Comparison of ENCODE assay signal across 8 mouse cellular contexts in genomic region chr10:78168792-78169191, GRCm38 (mm10). TPM values are rescaled to one million over a fixed set of nuclear protein-coding genes. Genes with fewer than 3 reads are reported as not detected.
DNase-seq lines count a peak whose midpoint lies in the region; ATAC-seq lines count a peak whose summit lies in the region.

No protein-coding gene starts in this region.

- no peak for DNase-seq in kidney, adult 11 months
- DNase-seq in embryonic facial prominence, embryonic 10.5 days (ENCODE audit: low spot score): no peak
- DNase-seq in hindbrain, embryonic 14.5 days (ENCODE audit: low spot score): no peak
- DNase-seq in midbrain, embryonic 14.5 days: no peak
- DNase-seq in MN1 (ENCODE audit: low spot score): no peak
- DNase-seq in left cerebral cortex, postnatal 25 days (ENCODE audit: low spot score in 2 of 2): no peak
- no peak for DNase-seq in adrenal gland, adult 2 months

- H3K36me3 ChIP-seq in kidney, embryonic 16.5 days (ENCODE audit: insufficient read depth, low read length): peaks cover 55% of the 10 kb centered on the region
- peaks cover 71% of the 10 kb centered on the region for H3K36me3 ChIP-seq in embryonic facial prominence, embryonic 10.5 days (replicated peaks)
- peaks cover 67% of the 10 kb centered on the region for H3K36me3 ChIP-seq in hindbrain, embryonic 14.5 days (replicated peaks; ENCODE audit: control insufficient read depth, insufficient read depth)
- H3K36me3 ChIP-seq in midbrain, embryonic 14.5 days (ENCODE audit: control insufficient read depth, insufficient read depth, low read length): peaks cover 67% of the 10 kb centered on the region

- H3K9me3 ChIP-seq in kidney, embryonic 16.5 days (ENCODE audit: low read length): no peaks in the 10 kb centered on the region
- no peaks in the 10 kb centered on the region for H3K9me3 ChIP-seq in embryonic facial prominence, embryonic 10.5 days
- H3K9me3 ChIP-seq in hindbrain, embryonic 14.5 days (ENCODE audit: control insufficient read depth, low read length): no peaks in the 10 kb centered on the region
- no peaks in the 10 kb centered on the region for H3K9me3 ChIP-seq in midbrain, embryonic 14.5 days (ENCODE audit: control insufficient read depth, low read length)

- H3K27ac ChIP-seq in kidney, embryonic 16.5 days (ENCODE audit: low read length): peak overlapping the region; percentile 73; the same call in 1 of the 2 replicates
- peak overlapping the region; percentile 92 for H3K27ac ChIP-seq in embryonic facial prominence, embryonic 10.5 days (replicated peaks)
- H3K27ac ChIP-seq in hindbrain, embryonic 14.5 days: no peak overlapping the region
- no peak overlapping the region for H3K27ac ChIP-seq in midbrain, embryonic 14.5 days (replicated peaks; ENCODE audit: low read depth, low read length)

- peaks cover 11% of the 10 kb centered on the region for H3K4me1 ChIP-seq in kidney, embryonic 16.5 days (ENCODE audit: insufficient read depth, low read length)
- H3K4me1 ChIP-seq in embryonic facial prominence, embryonic 10.5 days: peaks cover 19% of the 10 kb centered on the region
- H3K4me1 ChIP-seq in hindbrain, embryonic 14.5 days (replicated peaks; ENCODE audit: control insufficient read depth, insufficient read depth, low read length): peaks cover 11% of the 10 kb centered on the region
- H3K4me1 ChIP-seq in midbrain, embryonic 14.5 days (ENCODE audit: control insufficient read depth, insufficient read depth, low read length): peaks cover 11% of the 10 kb centered on the region

- no peak for ATAC-seq in kidney, embryonic 16.5 days (ENCODE audit: low FRiP score, low TSS enrichment)
- no peak for ATAC-seq in hindbrain, embryonic 14.5 days (ENCODE audit: low FRiP score)
- no peak for ATAC-seq in midbrain, embryonic 14.5 days (ENCODE audit: low FRiP score, low TSS enrichment)

- H3K4me2 ChIP-seq in kidney, embryonic 16.5 days (replicated peaks; ENCODE audit: low read depth, low read length): peak overlapping the region; percentile 78
- H3K4me2 ChIP-seq in hindbrain, embryonic 14.5 days (replicated peaks): peak overlapping the region; percentile 82
- H3K4me2 ChIP-seq in midbrain, embryonic 14.5 days (ENCODE audit: low read length): peak overlapping the region; percentile 85

- peak overlapping the region; percentile 82 for H3K4me3 ChIP-seq in kidney, embryonic 16.5 days (ENCODE audit: low read length)
- peak overlapping the region; percentile 89 for H3K4me3 ChIP-seq in embryonic facial prominence, embryonic 10.5 days
- peak overlapping the region; percentile 75 for H3K4me3 ChIP-seq in hindbrain, embryonic 14.5 days (replicated peaks; ENCODE audit: low read length)
- peak overlapping the region; percentile 74 for H3K4me3 ChIP-seq in midbrain, embryonic 14.5 days (replicated peaks; ENCODE audit: low read depth, low read length)

- intact Hi-C loops in left cerebral cortex, postnatal 25 days (cut with DNase I): no loop called here

- WGBS in kidney, embryonic 16.5 days: 83% methylated on average over 11 of the region's 11 CpGs
- 88% methylated on average over 11 of the region's 11 CpGs for WGBS in embryonic facial prominence, embryonic 10.5 days
- 85% methylated on average over 11 of the region's 11 CpGs for WGBS in hindbrain, embryonic 14.5 days
- 91% methylated on average over 11 of the region's 11 CpGs for WGBS in midbrain, embryonic 14.5 days

- peak overlapping the region; percentile 79 for H3K9ac ChIP-seq in kidney, embryonic 16.5 days (replicated peaks; ENCODE audit: low read length)
- peak overlapping the region; percentile 81 for H3K9ac ChIP-seq in hindbrain, embryonic 14.5 days
- H3K9ac ChIP-seq in midbrain, embryonic 14.5 days (replicated peaks; ENCODE audit: low read length): peak overlapping the region; percentile 69

- H3K27me3 ChIP-seq in kidney, embryonic 16.5 days (ENCODE audit: insufficient read depth, low read length): no peaks in the 10 kb centered on the region
- H3K27me3 ChIP-seq in embryonic facial prominence, embryonic 10.5 days (replicated peaks; ENCODE audit: low read depth, poor library complexity, severe bottlenecking): no peaks in the 10 kb centered on the region
- H3K27me3 ChIP-seq in hindbrain, embryonic 14.5 days (ENCODE audit: control insufficient read depth, insufficient read depth, low read length): no peaks in the 10 kb centered on the region
- no peaks in the 10 kb centered on the region for H3K27me3 ChIP-seq in midbrain, embryonic 14.5 days (ENCODE audit: control insufficient read depth, insufficient read depth, low read length)

RNA-seq across cellular contexts. Expression of gene D10Jhu81e, which starts 0.8 kb away (rescaled TPM):
- polyA plus RNA-seq in kidney, embryonic 16.5 days (2015; fragmentation: Nextera tagmentation; extraction: Ambion mirVana): 50.7 and 54.7 TPM in 2 replicates
- polyA plus RNA-seq in embryonic facial prominence, embryonic 10.5 days (2016; fragmentation: Nextera tagmentation; extraction: Ambion mirVana): 17.0 and 17.6 TPM in 2 replicates
- 17.3 and 22.0 TPM in 2 replicates for polyA plus RNA-seq in hindbrain, embryonic 14.5 days (2014; fragmentation: Nextera tagmentation; extraction: Ambion mirVana)
- 17.9 and 56.8 TPM in 2 replicates for polyA plus RNA-seq in midbrain, embryonic 14.5 days (2014; fragmentation: Nextera tagmentation; extraction: Ambion mirVana)
- 100 to 1,000 TPM; 106 to 109 TPM for total RNA-seq in left cerebral cortex, postnatal 25 days (2021)
- 100 to 1,000 TPM; 266 to 267 TPM for total RNA-seq in adrenal gland, adult 2 months (2021)
- polyA plus RNA-seq in adrenal gland, adult 2 months (2012; rRNA removed): 741 and 784 TPM in 2 replicates

RNA-seq across cellular contexts. Expression of gene Pwp2, which starts 16.2 kb away (rescaled TPM):
- polyA plus RNA-seq in kidney, embryonic 16.5 days (2015; fragmentation: Nextera tagmentation; extraction: Ambion mirVana): 24.5 and 25.5 TPM in 2 replicates
- polyA plus RNA-seq in embryonic facial prominence, embryonic 10.5 days (2016; fragmentation: Nextera tagmentation; extraction: Ambion mirVana): 32.1 and 35.3 TPM in 2 replicates
- polyA plus RNA-seq in hindbrain, embryonic 14.5 days (2014; fragmentation: Nextera tagmentation; extraction: Ambion mirVana): 13.5 and 15.8 TPM in 2 replicates
- polyA plus RNA-seq in midbrain, embryonic 14.5 days (2014; fragmentation: Nextera tagmentation; extraction: Ambion mirVana): 13.7 and 15.2 TPM in 2 replicates
- 10 to 100 TPM; 16.7 to 18.2 TPM for total RNA-seq in left cerebral cortex, postnatal 25 days (2021)
- 10 to 100 TPM; 14.0 to 17.4 TPM for total RNA-seq in adrenal gland, adult 2 months (2021)
- polyA plus RNA-seq in adrenal gland, adult 2 months (2012; rRNA removed): 7.6 and 10.7 TPM in 2 replicates

Comparison
In these comparisons a context has a peak if more than half of its experiments do, and no peak if none do; other contexts are left out.
1. H3K27ac ChIP-seq: peak in kidney, embryonic 16.5 days (single experiment) and embryonic facial prominence, embryonic 10.5 days (single experiment); none in hindbrain, embryonic 14.5 days (single experiment) and midbrain, embryonic 14.5 days (single experiment).
2. RNA of gene D10Jhu81e, which starts 0.8 kb away (polyA plus RNA-seq): 741 to 784 TPM in adrenal gland, adult 2 months; 50.7 to 54.7 TPM in kidney, embryonic 16.5 days, 17.9 to 56.8 TPM in midbrain, embryonic 14.5 days, 17.0 to 17.6 TPM in embryonic facial prominence, embryonic 10.5 days and 17.3 to 22.0 TPM in hindbrain, embryonic 14.5 days; every median in the first group is over 10 times any median in the second.
3. Peak in every context shown above with its lines, with median percentiles within 50 percentile points of each other: H3K4me2 ChIP-seq, H3K4me3 ChIP-seq and H3K9ac ChIP-seq.